In genomic region chrX:6171718-6172117, GRCm38 (mm10) we compare ENCODE assay signal across 8 mouse cellular contexts. TPM values are rescaled to one million over a fixed set of nuclear protein-coding genes. Genes with fewer than 3 reads are reported as not detected.
A peak's percentile ranks its signal among the peaks of the same experiment; 100 is the strongest.
DNase-seq lines count a peak whose midpoint lies in the region; ATAC-seq and TF ChIP-seq lines count a peak whose summit lies in the region.
"Had no signal": no experiment of that assay in that cellular context is flagged by ENCODE, and none has a peak within 500 bp of the region (broad histone marks: within the 10 kb centered on the region; RNA-seq: fewer than 3 reads in every experiment).

No protein-coding gene starts in this region.

- H3K36me3 ChIP-seq in hindbrain, embryonic 16.5 days (ENCODE audit: control insufficient read depth, insufficient read depth, low read length) = no peaks in the 10 kb centered on the region
- no peaks in the 10 kb centered on the region for H3K36me3 ChIP-seq in neural tube, embryonic 14.5 days (ENCODE audit: control insufficient read depth, insufficient read depth, low read length)
- no peaks in the 10 kb centered on the region for H3K36me3 ChIP-seq in lung, postnatal 0 days (ENCODE audit: insufficient read depth, low read length)

- no peak for TF ChIP-seq EP300 in lung, postnatal 0 days (IDR thresholded peaks at IDR 0.05)

- DNase-seq in left cerebral cortex, adult 2 months (ENCODE audit: extremely low spot score in 1 of 2, low spot score in 2 of 2) = peak in 1 of 2 experiments; percentile 6
- no peak for DNase-seq in left cerebral cortex, adult 18-20 months (ENCODE audit: low spot score in 2 of 2)
- no peak for DNase-seq in lung, postnatal 0 days (ENCODE audit: low spot score)
- no peak for DNase-seq in ovary, postnatal 14 days (ENCODE audit: low spot score)

- H3K4me1 ChIP-seq in embryonic fibroblast, embryonic 13.5 days (ENCODE audit: control insufficient read depth, insufficient read depth, low read length) = no peaks in the 10 kb centered on the region
- H3K4me1 ChIP-seq in hindbrain, embryonic 16.5 days (ENCODE audit: control insufficient read depth, insufficient read depth, low read depth, low read length) = no peaks in the 10 kb centered on the region
- H3K4me1 ChIP-seq in neural tube, embryonic 14.5 days (ENCODE audit: control insufficient read depth, insufficient read depth, low read length) = no peaks in the 10 kb centered on the region
- no peaks in the 10 kb centered on the region for H3K4me1 ChIP-seq in lung, postnatal 0 days (ENCODE audit: insufficient read depth, low read depth, low read length)

- H3K27me3 ChIP-seq in hindbrain, embryonic 16.5 days (replicated peaks; ENCODE audit: control insufficient read depth, insufficient read depth, low read length) = no peaks in the 10 kb centered on the region
- no peaks in the 10 kb centered on the region for H3K27me3 ChIP-seq in neural tube, embryonic 14.5 days (ENCODE audit: control insufficient read depth, insufficient read depth, low read length)
- no peaks in the 10 kb centered on the region for H3K27me3 ChIP-seq in lung, postnatal 0 days (replicated peaks; ENCODE audit: insufficient read depth, low read length)

- H3K4me2 ChIP-seq in hindbrain, embryonic 16.5 days (ENCODE audit: low read length) = peak overlapping the region; percentile 37
- H3K4me2 ChIP-seq in neural tube, embryonic 14.5 days (ENCODE audit: low read depth, low read length) = peak overlapping the region; percentile 31; the same call in 1 of the 2 replicates
- H3K4me2 ChIP-seq in lung, postnatal 0 days (replicated peaks; ENCODE audit: low read depth, low read length) = no peak overlapping the region; the same call in 1 of the 2 replicates

- no peaks in the 10 kb centered on the region for H3K9me3 ChIP-seq in hindbrain, embryonic 16.5 days (ENCODE audit: control insufficient read depth, low read length)
- H3K9me3 ChIP-seq in neural tube, embryonic 14.5 days (ENCODE audit: control insufficient read depth, low read length) = no peaks in the 10 kb centered on the region
- no peaks in the 10 kb centered on the region for H3K9me3 ChIP-seq in lung, postnatal 0 days (ENCODE audit: low read length)

- no peak for TF ChIP-seq CTCF in left cerebral cortex, adult 2 months (IDR thresholded peaks at IDR 0.05)
- TF ChIP-seq CTCF in embryonic fibroblast, embryonic 13.5 days (IDR thresholded peaks at IDR 0.05; ENCODE audit: borderline replicate concordance, insufficient read depth, low read length) = no peak
- TF ChIP-seq CTCF in lung, postnatal 0 days (IDR thresholded peaks at IDR 0.05) = no peak

- no peak for TF ChIP-seq POLR2A in embryonic fibroblast, embryonic 13.5 days (IDR thresholded peaks at IDR 0.05; ENCODE audit: low read depth, low read length)

- H3K4me3 ChIP-seq in left cerebral cortex, adult 2 months = peak overlapping the region; percentile 37
- H3K4me3 ChIP-seq in embryonic fibroblast, embryonic 13.5 days (ENCODE audit: insufficient read depth, low read length) = peak overlapping the region; percentile 27
- H3K4me3 ChIP-seq in hindbrain, embryonic 16.5 days (ENCODE audit: low read length) = peak overlapping the region; percentile 42
- H3K4me3 ChIP-seq in neural tube, embryonic 14.5 days (ENCODE audit: low read depth, low read length) = peak overlapping the region; percentile 30
- no peak overlapping the region for H3K4me3 ChIP-seq in lung, postnatal 0 days (ENCODE audit: low read depth, low read length)

- peak overlapping the region; percentile 43 for H3K9ac ChIP-seq in hindbrain, embryonic 16.5 days (ENCODE audit: low read depth, low read length)
- no peak overlapping the region; the same call in 1 of the 2 replicates for H3K9ac ChIP-seq in neural tube, embryonic 14.5 days (replicated peaks; ENCODE audit: low read depth, low read length)
- no peak overlapping the region for H3K9ac ChIP-seq in lung, postnatal 0 days (replicated peaks; ENCODE audit: low read depth)

- intact Hi-C loops in left cerebral cortex, adult 2 months (cut with DNase I) = no loop called here

- ATAC-seq in hindbrain, embryonic 16.5 days = no peak
- no peak for ATAC-seq in neural tube, embryonic 14.5 days (ENCODE audit: low read depth)
- no peak for ATAC-seq in lung, postnatal 0 days

- WGBS in hindbrain, embryonic 16.5 days = 11% methylated on average over 11 of the region's 12 CpGs
- WGBS in neural tube, embryonic 14.5 days = 15% methylated on average over 12 of the region's 12 CpGs
- WGBS in lung, postnatal 0 days = 12% methylated on average over 11 of the region's 12 CpGs

- H3K27ac ChIP-seq in left cerebral cortex, adult 2 months = no peak overlapping the region
- no peak overlapping the region for H3K27ac ChIP-seq in embryonic fibroblast, embryonic 13.5 days (ENCODE audit: insufficient read depth, low read length)
- H3K27ac ChIP-seq in hindbrain, embryonic 16.5 days (ENCODE audit: low read depth, low read length) = no peak overlapping the region
- no peak overlapping the region for H3K27ac ChIP-seq in neural tube, embryonic 14.5 days (ENCODE audit: low read depth, low read length)
- H3K27ac ChIP-seq in lung, postnatal 0 days (ENCODE audit: low read length) = no peak overlapping the region

RNA-seq across cellular contexts. Expression of gene Nudt10, which starts 1.1 kb away (rescaled TPM):
- total RNA-seq in left cerebral cortex, adult 2 months (2021) = 10 to 100 TPM; 26.3 TPM
- total RNA-seq in left cerebral cortex, adult 18-20 months (2021) = 10 to 100 TPM; 24.7 to 28.5 TPM
- not detected in 2 replicates for polyA plus RNA-seq in embryonic fibroblast, embryonic 13.5 days (2011; ENCODE audit: insufficient read length, low read depth, missing spikeins)
- polyA plus RNA-seq in hindbrain, embryonic 16.5 days (2015; fragmentation: Nextera tagmentation; extraction: Ambion mirVana) = 44.2 and 45.1 TPM in 2 replicates
- 57.3 and 61.8 TPM in 2 replicates for polyA plus RNA-seq in neural tube, embryonic 14.5 days (2014; fragmentation: Nextera tagmentation; extraction: Ambion mirVana)
- 1.6 and 1.7 TPM in 2 replicates for polyA plus RNA-seq in lung, postnatal 0 days (2015; fragmentation: Nextera tagmentation; extraction: Ambion mirVana)
- total RNA-seq: neutrophil, adult 5-6 weeks had no signal

Comparison
In these comparisons a context has a peak if more than half of its experiments do, and no peak if none do; other contexts are left out.
1. RNA of gene Nudt10, which starts 1.1 kb away (polyA plus RNA-seq): 57.3 to 61.8 TPM in neural tube, embryonic 14.5 days and 44.2 to 45.1 TPM in hindbrain, embryonic 16.5 days; 1.6 to 1.7 TPM in lung, postnatal 0 days and not detected in embryonic fibroblast, embryonic 13.5 days; every median in the first group is over 10 times any median in the second.